Mouse (Mus musculus) CH12F3 (cell line): ENCODE results near the gene Slc9a3r2.
"Not testable (repeated sequence)": the region's sequence is repeated elsewhere in the genome, so short reads cannot be mapped to it uniquely, and the experiment has no call there.

Source experiments
- in situ Hi-C: fragments of 300-500 bp; cut with MboI; formaldehyde crosslinking; loops from 2 replicates; pipeline ENCODE4 v1.14.3; 2020; ENCODE audit warnings: low sequenced_read_pairs

Slc9a3r2 gene

DNA sequence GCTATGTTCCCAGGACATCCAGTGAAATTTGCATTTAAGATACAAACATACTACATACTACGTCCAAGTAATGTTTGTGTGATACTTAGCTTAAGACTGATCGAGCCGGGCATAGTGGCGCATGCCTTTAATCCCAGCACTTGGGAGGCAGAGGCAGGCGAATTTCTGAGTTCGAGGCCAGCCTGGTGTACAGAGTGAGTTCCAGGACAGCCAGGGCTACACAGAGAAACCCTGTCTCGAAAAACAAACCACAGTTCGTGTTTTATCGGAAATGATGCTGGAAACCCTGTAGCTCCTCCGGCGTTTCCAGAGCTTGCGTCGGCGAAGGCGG is 19.1 kb upstream of the Slc9a3r2 start:
- in situ Hi-C loops = not testable (repeated sequence)

GRCm38 (mm10) chr17:24667416-24667815 is 17.3 kb upstream of the Slc9a3r2 start:
- in situ Hi-C loops = no loop called here

- in situ Hi-C loops = not testable (repeated sequence)
These were observed 16.9 kb upstream of the Slc9a3r2 start for GRCm38 (mm10) chr17:24667011-24667410.

DNA sequence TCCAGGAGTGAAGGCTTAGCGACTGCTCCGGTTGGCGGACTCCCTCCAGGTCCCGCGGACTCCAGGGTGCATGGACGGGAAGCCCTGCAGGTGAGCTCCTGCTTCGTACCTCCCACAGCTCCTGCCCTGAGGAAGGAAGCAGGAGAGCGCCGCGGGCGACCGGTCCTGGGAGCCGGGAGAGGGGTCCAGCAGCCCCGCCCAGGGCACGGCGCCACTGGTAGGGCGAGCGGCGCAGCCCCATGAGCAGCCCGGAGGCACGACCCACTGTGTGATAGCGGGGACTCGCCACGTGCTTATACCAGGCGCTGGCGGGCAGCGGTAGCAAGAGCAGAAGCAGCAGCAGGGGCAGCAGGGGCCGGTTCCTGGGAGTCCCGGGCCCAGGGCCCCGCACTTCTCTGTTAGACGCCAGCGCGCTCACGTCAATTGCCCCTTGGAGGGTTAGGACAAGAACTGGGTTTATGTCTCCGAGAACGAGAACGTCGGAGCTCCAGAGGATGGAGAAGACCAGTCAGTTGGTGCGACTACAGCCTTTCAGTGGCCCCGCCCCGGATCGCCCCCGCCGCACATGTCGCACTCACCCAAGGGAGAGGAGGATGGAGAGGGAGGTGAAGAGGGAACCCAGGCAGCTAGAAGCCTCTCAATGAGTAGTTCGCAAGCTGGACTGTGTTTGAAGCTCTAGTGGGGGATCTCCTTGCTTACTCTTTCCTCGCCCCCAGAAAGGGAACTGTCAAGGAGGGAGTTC is 8.1 kb upstream of the Slc9a3r2 start, which contains the start of gene Npw:
TSS of gene Npw (minus strand) at position 441 of the 742 bp plus-strand sequence.
- in situ Hi-C loops = loop anchor here (10.0 kb wide), 1 partner anchor 123 kb away; the partner anchor contains the start of gene Rab26

- in situ Hi-C loops = loop anchor here (10.0 kb wide), 1 partner anchor 120 kb away; the partner anchor contains the start of gene Rab26
These were observed 4.8 kb upstream of the Slc9a3r2 start for GRCm38 (mm10) chr17:24654969-24655368.

DNA sequence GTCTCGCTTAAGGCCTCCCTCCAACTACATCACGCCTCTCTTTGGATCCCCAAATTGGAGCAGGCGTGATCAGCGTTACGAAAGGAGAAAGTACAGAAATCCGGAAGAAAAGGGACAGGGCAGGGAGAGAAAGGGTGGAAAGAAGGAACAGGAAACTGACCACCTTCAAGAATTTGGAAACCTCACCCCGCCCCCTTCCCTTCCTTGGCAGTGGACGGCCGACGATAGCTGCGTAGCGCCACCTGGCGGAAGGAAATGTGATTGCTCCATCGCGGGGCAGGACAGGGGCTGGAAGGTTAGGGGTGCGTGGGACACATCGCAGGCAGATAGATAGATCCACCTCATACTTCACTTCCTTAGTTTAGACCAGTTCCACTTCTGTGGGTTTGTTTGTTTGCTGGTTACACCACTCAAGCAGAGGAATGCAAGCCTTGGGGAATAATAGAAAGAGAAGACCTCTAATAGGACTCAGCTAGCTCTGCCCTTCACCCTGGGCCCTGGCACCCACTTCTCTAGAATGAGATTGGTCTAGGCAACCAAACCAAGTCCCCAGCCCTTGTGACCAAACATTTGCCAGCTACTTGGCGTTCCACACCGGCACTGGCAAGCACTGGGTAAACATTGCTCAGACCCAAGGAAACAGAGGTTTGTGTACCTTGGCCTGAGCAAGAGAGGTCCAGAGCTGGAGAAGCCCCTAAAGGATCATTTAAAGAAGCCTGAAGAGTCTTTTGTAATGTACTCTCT is 4.0 kb upstream of the Slc9a3r2 start:
- in situ Hi-C loops = loop anchor here (10.0 kb wide), 1 partner anchor 119 kb away; the partner anchor contains the start of gene Rab26

DNA sequence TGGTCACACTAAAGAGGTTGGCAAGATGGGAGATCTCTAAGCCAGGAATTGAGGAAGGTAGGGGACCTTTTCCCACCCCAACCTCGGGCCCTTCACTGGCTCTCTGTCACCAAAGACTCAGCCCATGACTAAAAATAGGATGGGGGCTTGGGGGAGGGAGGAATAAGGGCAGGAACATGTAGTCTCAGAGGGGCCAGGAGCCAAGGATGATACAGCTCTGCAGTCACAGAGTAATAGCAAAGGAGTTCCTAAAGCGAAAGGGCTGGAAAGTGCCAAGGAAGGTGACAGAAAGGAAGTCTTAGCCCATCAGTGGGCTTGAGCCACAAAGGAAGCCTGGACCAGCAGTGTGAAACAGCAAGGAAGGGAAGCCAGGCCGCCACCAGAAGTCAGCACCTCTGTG is 1.7 kb upstream of the Slc9a3r2 start:
- in situ Hi-C loops = loop anchor here (10.0 kb wide), 1 partner anchor 117 kb away; the partner anchor contains the start of gene Rab26

GRCm38 (mm10) chr17:24650766-24651165 is 639 bp upstream of the Slc9a3r2 start:
- in situ Hi-C loops = loop anchor here (10.0 kb wide), 1 partner anchor 116 kb away; the partner anchor contains the start of gene Rab26

GRCm38 (mm10) chr17:24649581-24650069 is 502 bp downstream of the Slc9a3r2 start:
- in situ Hi-C loops = loop anchor here (10.0 kb wide), 1 partner anchor 115 kb away; the partner anchor contains the start of gene Rab26

DNA sequence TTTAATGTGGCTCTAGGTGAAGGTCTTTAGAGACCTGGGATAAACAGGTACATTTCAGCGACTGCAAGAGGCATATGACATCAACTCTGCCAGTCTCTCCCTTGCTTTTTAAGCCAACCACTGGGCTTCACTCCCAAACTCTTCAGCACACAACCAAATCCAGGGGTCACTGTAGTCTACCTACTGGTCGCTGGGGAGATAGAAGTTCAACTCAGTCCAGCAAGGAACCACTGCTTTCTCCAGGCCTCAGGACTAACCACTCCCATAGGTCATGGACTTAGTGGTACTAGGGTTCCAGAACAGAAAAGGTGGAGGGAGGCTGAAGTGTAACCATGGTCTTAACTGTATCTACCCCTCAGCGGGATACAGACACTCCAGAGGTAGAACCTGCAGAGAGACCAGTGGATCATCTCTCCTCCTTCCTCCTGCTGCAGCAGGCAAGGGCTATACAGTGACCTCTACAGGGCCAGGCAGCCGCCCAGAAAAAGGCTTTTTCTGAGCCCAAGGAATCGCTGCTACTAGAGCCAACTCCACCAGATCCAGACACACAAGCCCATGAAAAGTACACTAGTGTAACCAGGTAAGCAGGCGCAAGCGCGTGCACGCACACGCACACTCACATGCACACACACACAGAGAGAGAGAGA is 1.3 kb downstream of the Slc9a3r2 start:
- in situ Hi-C loops = no loop called here

DNA sequence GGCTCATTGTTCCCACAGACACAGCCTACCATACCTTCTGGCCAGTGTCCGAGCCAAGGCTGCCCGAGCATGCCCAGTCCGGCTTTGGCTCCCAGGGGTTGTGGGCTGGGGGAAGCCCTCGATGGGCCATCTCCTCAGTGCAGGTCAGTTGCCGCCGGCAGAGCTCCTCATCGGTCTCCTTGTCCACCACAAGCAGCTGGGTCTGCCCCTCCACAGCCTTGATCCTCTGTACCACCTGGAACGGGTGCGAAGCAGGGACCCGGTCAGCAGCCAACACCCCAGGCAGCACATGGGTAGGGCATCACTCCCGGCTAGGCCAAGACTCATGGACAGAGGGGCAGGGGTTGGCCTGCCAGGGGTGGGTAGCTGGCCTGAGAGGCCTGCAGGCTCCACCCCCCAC is 2.6 kb downstream of the Slc9a3r2 start:
- in situ Hi-C loops = no loop called here

- in situ Hi-C loops = no loop called here
These were observed 3.7 kb downstream of the Slc9a3r2 start for GRCm38 (mm10) chr17:24646381-24646780.

DNA sequence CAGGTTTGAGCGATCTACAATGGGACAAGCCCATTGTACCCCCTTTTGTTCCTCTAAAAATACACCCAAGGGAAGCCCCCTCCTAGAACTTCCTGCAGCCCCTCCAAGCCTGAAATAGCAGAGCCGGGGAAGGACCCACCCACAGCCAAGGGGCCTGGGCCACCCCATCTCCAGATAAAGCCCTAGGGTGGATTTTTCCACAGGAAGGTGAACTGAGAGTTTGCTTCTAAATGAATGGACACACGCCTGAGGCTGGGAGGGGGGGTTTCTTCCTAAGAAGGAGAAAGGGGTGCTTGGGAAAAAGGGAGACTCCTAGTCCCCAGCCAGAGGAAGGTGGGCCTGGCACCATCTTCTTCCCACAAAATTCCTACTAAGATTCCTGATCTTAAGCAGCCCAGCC is 4.2 kb downstream of the Slc9a3r2 start:
- in situ Hi-C loops = no loop called here

DNA sequence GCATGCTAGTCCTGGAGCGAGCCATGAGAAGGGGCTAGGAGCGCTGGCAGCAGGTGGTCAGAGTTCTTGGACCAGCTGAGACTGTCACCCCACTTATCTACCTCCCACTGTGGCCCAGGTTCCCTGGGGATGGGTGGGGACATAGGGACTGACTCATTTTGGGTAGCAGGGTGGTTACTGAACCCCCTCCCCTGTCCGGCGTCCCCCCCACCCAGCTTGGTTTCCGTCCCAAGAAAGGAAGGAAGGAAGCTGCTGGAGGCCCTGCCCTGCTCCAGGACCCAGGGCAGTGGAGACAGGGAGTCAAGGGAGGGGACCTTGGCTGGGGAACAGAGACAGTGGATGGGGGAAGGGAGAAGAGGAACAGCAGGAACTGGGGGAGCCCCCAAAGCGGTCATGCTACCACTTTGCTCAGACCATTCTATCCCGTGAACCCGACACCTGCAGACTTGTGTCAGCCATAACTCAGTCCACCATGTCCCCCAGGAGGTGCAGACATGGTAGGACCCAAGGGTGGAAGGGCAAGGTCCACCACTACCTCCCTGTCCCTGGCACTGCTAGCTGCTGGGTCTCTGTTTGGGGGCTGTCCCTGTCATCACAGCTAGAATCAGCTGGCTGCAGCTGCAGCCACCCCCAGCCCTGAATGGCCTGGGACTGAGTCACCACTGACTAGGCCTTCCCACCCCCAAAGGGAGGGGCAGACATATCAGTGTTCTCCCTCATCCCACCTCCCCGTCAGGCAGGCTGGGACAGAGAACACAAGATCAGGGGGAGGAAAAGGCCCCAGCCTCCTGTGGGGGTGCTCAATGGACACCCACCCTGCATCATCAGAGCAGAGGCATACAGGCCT is 5.0 kb downstream of the Slc9a3r2 start:
- in situ Hi-C loops = no loop called here

GRCm38 (mm10) chr17:24644030-24644715 is 6.0 kb downstream of the Slc9a3r2 start:
- in situ Hi-C loops = no loop called here

- in situ Hi-C loops = no loop called here
These were observed 7.3 kb downstream of the Slc9a3r2 start for GRCm38 (mm10) chr17:24642791-24643343.

DNA sequence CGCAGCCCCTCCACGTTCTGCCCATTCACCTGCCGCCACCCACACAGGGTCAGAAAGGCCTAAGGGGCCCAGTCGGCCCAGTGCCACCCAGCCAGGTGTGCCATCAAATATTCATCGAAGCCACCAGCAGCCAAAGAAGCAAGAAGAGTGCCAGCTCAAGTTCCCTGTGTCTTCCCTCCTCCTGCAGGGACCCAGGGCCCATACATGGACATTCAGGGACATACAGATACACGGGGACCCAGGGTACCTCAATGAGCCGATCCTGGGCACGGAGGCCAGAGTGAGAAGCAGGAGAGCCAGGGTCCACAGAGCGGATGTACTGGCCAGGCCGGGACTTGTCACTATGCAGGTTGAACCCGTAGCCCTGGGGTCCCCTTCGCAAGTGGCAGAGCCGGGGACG is 8.2 kb downstream of the Slc9a3r2 start:
- in situ Hi-C loops = no loop called here

- in situ Hi-C loops = no loop called here
These were observed 9.5 kb downstream of the Slc9a3r2 start for GRCm38 (mm10) chr17:24640581-24640980.

DNA sequence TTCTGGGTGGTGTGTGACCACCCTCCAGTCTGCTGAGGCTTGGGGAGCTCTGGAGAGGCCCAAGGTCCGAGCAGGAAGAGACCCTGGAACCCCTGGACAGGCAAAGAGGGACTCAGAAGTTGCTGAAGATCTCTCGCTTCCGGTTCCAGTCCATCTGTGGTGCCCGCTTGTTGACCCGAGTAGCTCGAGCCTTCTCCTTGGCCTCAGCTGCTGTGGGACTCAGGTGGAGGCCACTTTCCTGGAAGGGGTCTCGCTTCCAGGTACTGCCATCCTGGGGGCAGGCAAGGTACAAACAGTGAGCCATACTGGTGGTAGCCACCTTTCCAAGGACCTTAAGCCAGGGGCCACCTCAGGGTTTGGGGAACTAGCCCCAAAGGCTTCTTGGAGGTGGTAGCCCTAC is 10.0 kb downstream of the Slc9a3r2 start:
- in situ Hi-C loops = no loop called here
